Mouse (Mus musculus): ENCODE results near the gene Gemin5.

The Gemin5 gene

GRCm38 (mm10) chr11:58169666-58170065 is 1.3 kb upstream of the Gemin5 start:
- DNase-seq = no peak

DNA sequence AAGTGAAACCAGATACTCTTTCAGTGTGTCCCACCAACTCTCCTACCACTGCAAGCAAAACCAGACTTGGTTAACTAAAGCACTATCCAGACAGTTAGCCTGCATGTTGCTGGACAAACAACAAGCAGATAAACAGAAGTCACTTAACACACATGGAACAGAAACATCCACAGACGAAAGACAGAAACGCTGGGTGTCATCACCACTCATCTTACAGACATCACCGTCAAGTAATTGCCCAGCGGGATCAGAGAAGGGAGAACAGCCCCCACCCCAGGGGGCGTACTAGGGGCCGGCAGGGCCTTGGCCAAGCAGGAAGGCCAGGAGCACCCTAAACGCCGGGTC is 545 bp downstream of the Gemin5 start:
- no peak for DNase-seq

GRCm38 (mm10) chr11:58165072-58165471 is 3.3 kb downstream of the Gemin5 start:
- DNase-seq = no peak

DNA sequence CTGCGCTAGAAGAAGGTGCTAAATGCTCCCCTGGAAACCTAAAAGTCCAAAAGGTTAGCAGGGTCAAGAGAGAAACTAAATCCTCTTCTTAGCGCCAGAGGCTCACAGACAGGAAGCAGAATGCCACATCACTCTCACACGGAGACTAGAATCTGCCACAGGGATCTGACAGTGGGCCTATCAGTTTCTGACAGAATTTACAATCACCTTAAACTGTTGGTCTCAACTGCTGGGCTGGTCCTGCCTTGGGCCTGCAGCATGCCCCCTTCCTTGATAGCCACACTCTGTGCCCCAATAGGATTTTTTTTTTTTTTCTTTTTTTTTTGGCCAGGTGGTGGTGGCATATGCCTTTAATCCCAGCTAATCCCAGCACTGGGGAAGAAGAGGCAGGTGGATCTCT is 11.5 kb downstream of the Gemin5 start:
- DNase-seq = no peak

GRCm38 (mm10) chr11:58155458-58155857 is 12.9 kb downstream of the Gemin5 start:
- no peak for DNase-seq

DNA sequence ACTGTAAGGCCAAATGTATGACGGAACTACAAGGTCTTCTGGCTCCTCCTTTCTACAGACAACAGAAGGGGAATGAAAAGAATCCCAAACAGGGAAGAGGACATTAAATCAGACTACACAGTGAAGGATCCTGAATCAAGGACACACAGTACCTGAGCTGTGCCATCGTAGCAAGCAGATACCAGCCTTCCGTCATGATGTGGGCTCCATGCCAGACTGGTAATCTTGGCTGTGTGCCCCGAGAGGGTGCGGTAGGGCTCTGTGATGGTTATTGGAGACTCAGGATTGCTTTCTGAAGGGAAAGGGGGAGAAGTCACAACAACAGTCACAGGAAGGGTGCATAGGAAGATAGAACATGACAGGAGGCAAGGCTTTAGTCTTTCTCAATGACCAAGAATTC is 22.1 kb downstream of the Gemin5 start:
- DNase-seq = no peak

GRCm38 (mm10) chr11:58143704-58144426 is 24.5 kb downstream of the Gemin5 start:
- no peak for DNase-seq

- no peak for DNase-seq
Observed at GRCm38 (mm10) chr11:58139466-58139865, 28.9 kb downstream of the Gemin5 start.

- no peak for DNase-seq
Observed at GRCm38 (mm10) chr11:58138821-58139220, 29.5 kb downstream of the Gemin5 start.

DNA sequence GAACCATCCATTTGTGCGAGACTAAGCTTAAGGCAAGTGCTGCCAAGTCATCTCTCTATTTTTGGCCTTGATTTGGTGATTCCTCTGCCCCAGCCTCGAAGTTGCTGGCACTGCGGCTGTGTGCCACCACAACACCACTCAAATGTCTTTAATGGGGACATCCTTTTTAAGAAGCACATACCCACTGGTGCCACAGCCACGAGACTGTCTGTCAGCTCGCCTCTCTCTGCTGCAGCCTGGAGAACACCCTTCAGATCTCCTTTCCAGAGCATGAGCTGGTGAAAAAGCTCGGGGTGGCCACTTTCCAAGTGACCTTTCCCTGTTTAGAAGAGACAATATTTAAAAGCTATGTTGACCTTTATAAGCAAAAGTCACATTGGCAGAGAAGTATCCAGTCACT is 31.7 kb downstream of the Gemin5 start:
- DNase-seq = no peak

DNA sequence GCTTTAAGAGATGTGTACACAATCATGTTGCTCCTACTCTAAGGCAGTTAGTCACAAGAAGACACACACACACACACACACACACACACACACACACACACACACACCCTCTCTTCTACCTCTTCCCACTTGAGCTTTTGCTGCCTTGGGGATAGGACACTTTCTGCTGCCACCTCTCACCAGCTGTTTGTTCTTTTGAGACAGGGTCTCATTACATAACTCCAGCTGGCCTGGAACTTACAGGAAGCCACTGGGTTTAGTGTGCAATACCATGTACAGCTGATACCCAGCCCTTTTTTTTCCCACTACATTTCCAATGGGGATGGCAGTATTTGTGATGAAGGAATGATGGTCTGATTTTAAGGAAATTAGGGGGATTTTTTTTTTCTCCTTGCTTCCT is 33.0 kb downstream of the Gemin5 start:
- DNase-seq = no peak

- no peak for DNase-seq
Observed at GRCm38 (mm10) chr11:58134869-58135268, 33.5 kb downstream of the Gemin5 start.

DNA sequence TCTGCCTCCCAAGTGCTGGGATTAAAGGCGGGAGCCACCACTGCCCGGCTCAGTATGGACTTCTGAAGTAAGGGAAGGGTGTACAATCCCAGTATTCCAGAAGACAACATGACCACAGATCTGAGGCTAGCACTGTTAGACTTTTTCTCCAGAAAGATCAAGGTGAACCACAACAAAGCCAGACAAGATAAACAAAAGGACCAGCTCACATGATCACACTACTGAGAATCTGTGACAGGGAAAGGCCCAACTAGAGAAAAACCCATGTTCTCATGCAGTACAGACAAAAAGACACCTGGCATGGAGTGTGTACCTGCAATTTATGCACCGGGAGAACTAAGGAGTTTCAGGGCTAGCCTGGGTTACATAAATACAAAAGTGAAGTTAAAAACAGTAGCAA is 36.3 kb downstream of the Gemin5 start:
- no peak for DNase-seq

GRCm38 (mm10) chr11:58129302-58129843 is 39.0 kb downstream of the Gemin5 start:
- no peak for DNase-seq

- no peak for DNase-seq
Observed at GRCm38 (mm10) chr11:58127544-58127943, 40.8 kb downstream of the Gemin5 start.

DNA sequence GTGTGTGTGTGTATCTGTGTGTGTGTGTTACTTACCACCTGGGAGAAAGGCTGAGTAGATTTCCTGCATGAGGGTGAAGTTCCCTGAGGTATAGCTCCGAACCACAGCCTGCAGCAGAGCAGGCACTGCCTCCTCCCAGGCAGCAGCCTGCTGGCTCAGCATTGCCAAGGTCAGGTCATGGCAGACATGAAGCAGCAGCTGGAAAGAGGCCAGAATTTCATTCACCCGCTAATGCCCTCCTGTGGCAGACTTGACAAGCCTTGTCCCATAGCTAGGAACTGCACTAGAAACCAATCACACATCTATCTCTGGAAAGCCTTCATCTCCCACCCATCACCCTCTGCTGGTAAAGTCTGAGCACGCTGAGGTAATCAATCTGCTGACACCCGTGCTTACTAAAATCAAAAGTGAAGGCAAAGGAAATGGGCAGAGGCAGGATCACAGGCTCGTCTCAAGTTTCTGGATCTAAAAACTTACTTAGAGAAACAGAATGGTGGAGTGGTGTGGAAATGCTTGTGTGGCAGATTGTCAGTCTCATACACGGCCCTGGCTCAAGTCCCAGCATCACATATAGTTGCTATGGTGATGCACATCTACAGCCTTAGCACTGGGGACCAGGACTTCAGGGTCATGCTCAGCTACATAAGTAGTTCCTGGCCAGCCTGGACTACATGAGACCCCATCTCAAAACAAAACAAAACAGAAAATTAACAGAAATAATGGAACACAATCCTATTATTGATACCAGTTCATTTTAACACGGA is 41.8 kb downstream of the Gemin5 start:
- DNase-seq = peak in 1 of 2 experiments; percentile 11

GRCm38 (mm10) chr11:58125021-58125420 is 43.3 kb downstream of the Gemin5 start:
- DNase-seq = no peak

- no peak for DNase-seq
Observed at GRCm38 (mm10) chr11:58123711-58124110, 44.6 kb downstream of the Gemin5 start.

GRCm38 (mm10) chr11:58121351-58121750 is 47.0 kb downstream of the Gemin5 start:
- no peak for DNase-seq

DNA sequence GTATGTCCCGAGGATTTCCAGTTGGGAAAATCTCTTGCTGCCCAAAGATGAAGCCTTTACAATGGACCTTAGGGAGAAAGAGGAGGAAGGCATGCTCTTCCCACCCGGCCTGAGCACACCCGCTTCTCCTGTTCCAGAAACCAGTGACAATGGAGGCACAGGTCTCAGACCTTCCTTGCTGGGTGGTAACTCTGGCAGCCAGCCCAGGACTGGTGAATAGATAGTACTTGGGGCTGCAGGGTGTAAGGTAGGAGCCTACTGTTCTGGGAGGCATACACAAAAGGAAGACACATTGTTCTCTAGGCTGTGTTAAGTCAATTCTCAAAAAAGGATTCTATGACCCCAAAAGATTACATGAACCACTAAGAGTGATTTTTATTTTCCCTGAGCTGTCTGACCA is 47.7 kb downstream of the Gemin5 start:
- no peak for DNase-seq

GRCm38 (mm10) chr11:58117044-58117652 is 51.2 kb downstream of the Gemin5 start:
- no peak for DNase-seq

DNA sequence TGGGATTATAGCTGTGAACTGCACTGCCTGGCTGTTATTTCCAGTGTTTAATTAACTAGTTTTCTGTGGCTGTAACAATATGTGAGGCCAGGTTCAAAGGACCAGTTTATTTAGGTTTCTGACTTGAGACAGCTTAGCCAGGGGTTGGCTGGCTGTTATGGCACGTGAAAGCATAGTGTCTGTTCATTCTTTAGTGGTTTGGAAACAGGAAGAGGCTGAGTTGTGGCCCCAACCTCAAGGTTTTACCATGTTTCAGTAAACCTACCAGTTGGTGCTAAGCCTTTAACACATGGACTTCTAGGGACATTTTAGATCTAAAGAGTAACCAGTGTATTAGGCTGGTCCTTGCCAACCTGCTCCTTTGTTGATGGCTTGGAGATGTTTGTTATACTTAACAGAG is 51.8 kb downstream of the Gemin5 start:
- DNase-seq = no peak

GRCm38 (mm10) chr11:58107664-58108337 is 60.5 kb downstream of the Gemin5 start:
- no peak for DNase-seq

All from spleen, adult 18-20 months (tissue).